Mouse (Mus musculus) adrenal gland, adult 18-20 months (tissue): ENCODE measurements around the gene Tbc1d22b. TPM values are rescaled to one million over a fixed set of nuclear protein-coding genes. Genes with fewer than 3 reads are reported as not detected.
"Not testable (repeated sequence)": the region's sequence is repeated elsewhere in the genome, so short reads cannot be mapped to it uniquely, and the experiment has no call there.

Source experiments
- DNase-seq, 2 experiments: peaks; one replicate each; pipeline ENCODE4 v3.0.0; 2021 to 2022; ENCODE audit warnings: low spot score in 2 of 2
- total RNA-seq, 2 experiments: library from RNA; stranded (reverse); gene quantifications; 1 replicate in 1 of 2; 2 replicates in 1 of 2; pipeline ENCODE4 v1.2.3; 2021

Tbc1d22b gene
- total RNA-seq, 2 experiments from 2014 or later: 25.4 to 30.2 TPM

DNA sequence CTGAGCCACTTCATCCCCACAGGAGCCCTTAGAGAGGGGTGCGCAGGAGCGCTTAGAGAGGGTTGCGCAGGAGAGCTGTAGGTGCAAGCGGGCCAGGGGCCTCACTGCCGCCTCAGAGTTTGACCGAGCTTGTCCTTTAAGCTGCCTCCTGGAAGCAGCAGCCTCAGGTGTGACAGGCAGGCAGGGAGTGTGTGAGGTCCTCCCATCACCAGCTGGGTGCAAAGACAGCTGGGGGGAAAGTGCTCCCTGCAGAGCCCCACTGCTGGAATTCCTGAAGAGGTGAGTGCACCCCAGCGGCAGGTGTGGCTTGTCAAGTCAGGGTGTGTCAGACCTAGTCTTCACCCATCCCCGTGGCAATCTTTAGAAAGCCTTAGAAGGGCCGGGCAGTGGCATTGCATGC is 37.3 kb downstream of the Tbc1d22b start:
- DNase-seq: no peak

DNA sequence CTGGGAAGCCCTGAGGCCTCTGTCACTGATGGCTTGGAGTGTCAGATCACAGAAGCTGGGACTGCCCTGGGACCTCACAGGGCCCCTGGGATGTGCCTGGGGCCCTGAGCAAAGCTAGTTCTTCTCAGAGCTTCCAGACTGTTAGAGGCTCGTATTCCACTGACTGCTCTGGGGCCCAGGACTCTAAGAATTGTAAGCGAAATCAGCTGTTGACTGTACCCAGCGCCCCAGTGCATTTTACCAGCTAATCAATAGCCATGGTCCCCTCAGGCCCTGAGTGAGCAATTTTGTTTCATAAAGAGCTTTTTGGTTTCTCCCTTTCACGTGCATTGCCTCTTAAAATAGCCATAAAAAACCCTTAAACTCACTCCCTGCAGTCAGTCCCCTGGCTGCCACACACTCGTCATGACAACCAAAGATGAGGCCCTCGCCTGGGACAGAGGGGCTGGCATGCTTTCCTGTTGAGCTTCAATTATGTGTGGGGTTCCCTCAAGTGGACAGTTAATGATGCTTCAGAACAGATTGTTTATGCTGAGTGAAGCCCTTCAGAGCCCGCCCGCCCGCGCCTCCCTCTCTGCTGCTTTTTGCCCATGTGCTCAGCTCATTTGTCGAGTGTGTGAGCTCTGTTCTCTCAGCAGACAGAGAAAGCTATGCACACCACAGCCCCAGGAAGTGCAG is 39.8 kb downstream of the Tbc1d22b start:
- no peak for DNase-seq

DNA sequence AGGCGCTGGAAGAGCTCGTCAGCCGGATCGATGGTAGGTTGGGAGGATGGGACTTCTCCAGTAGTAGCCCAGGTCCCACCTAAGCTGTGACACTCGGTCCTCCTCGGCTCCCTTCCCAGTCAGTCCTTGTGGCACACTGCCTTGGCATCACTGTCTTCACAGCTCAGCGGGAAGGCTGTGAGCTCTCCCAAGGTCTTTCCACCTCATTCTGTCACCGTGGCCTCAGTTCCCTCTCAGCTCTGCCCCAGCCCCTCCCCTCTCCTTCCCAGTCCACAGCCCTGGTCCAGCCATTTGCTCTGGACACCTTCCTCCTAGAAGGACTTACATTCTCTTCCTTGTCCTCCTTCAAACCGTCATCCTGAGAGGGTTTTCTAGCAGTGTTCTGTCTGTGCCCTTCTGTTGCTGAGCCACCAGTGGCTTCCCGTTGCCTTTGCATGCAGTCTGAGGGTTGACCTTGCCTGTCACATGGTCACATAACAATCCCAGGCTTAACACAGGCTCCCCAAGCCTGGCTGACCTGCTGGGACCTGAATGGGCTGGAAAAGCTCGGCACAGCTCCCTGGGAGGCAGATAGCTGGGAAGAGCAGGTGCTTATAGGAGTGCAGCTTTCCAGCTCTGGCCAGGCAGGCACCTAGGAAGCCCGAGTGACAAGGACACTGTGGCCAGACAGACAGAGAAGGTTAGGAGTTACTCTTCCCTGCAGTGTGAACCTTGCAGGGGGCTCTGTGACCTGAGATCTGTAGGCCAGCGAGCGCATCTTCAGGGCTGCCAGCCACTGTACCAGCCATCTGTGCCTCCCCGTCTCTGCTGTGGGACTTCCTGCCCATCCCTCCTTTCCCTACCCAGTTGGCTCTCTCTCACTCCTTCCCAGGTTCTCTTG is 46.5 kb downstream of the Tbc1d22b start:
- DNase-seq: no peak

- no peak for DNase-seq
Measured at GRCm38 (mm10) chr17:29596771-29597132, 47.2 kb downstream of the Tbc1d22b start.

- DNase-seq: no peak
Measured at GRCm38 (mm10) chr17:29599051-29599450, 49.5 kb downstream of the Tbc1d22b start.

DNA sequence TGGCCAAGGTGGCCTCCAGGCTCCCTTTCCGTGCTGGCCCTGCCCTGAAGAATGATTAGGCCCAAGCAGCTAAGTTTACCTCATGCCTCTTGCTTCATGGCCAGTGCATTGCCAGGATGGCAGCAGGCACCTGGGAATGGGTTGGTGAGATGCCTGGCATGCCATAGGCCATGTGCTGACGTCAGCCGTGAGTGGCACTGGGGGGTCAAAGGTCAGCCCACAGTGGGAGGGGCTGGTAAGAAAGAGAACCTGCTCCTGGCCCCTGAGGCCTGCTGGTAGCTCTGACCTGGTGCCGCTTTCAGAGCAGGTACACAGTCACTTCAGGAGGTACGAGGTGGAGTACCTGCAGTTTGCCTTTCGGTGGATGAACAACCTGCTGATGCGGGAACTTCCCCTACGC is 50.0 kb downstream of the Tbc1d22b start:
- no peak for DNase-seq

- DNase-seq: peak in 1 of 2 experiments; percentile 31
Measured at GRCm38 (mm10) chr17:29601391-29601790, 51.8 kb downstream of the Tbc1d22b start.

- DNase-seq: peak; percentile 82 to 88
Measured at GRCm38 (mm10) chr17:29603283-29603682, 53.7 kb downstream of the Tbc1d22b start.

- not testable (repeated sequence) for DNase-seq
Measured at GRCm38 (mm10) chr17:29613453-29613852, 63.9 kb downstream of the Tbc1d22b start.

DNA sequence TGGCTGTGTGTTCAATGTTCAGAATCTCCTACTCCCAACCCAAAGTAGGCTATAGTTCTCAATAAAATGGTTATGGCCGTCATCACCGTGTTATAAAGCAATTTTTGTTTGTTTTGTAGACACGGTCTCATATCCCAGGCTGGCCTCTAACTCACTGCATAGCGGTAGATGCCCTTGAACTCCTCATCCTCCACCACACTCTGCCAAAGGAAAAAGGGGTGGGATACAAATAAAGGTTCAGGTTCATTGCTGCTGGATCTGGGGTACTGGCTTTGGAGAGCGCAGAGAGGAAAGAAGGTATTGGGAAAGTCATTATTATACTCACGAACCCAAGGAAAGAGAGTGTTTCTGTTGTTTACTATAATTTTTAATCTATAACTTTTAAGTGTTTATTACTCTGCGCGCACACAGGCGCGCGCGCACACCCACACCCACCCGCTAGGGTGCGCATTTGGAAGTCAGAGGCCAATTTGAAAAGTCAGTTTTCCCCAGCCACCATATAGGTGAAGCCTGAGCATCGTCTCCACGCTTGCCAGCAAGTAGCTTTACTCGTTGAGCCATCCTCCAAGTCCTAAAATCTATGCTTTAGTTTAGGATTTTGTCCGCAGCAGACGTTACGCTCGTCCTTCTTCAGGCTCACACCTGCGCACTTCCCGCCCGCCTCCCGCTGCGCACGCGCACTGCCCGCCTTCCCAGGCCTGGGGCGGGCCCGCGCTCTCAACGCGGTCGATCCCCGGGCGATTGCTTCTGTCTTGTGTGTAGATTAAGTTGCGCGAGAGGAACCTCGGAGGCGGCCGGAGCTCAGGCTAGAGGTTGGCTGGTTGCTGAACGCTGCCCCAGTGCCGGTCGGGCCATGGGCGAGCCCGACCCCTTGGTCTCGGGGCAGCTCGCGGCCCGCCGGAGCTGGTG is 64.8 kb downstream of the Tbc1d22b start, which contains the start of the genes Rnf8 and Gm28043:
Gene Rnf8 (plus strand): TSS at position 676 of the 909 bp plus-strand sequence.
Gene Gm28043 (plus strand): TSS at position 762 of the 909 bp plus-strand sequence.
- peak; percentile 95 to 96 for DNase-seq

DNA sequence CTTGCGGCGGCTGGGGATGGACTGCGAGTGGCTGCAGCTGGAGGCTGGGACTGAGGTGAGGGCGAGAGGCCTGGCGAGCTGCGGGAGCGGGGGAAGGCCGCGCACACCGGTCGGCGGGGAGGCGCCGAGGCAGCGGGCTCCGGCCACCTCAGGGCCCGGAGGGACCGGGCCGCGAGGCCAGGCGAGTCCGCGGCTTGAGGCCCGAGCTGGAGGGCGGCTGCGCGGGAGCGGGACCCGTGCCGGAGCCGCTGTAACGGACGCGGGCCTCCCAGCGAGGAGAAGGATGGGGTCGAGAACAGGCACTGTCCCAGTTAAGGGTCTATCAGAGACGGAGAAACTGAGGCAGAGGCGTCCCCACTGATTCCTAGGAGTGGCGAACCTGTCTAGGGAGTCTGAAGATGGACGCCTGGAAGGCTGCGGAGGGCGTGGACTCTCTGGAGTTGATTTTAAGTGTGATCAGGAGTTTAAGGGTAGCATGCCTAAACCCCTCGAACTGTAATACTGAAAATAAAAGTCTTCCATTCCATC is 65.5 kb downstream of the Tbc1d22b start:
- no peak for DNase-seq

- peak in 1 of 2 experiments; percentile 22 for DNase-seq
Measured at GRCm38 (mm10) chr17:29615616-29616015, 66.0 kb downstream of the Tbc1d22b start.

DNA sequence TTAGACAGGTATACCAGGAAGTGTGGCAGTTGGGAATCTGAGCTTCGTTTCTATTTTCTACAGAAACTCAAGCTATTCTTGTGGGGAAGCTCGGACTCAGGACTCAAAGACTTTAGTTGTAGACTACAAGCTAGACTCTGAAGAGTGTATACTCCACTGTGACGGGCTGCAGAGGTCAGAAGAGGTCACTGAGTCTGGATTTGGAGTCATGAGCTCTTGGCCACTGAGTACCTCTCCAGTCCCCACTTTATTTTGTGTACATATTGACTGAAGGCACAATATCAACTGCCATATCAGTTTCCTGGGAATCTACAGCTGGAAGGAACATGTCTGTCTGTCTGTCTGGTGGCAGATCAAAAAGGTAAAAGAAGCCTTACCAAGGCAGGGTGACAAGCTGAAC is 69.6 kb downstream of the Tbc1d22b start:
- DNase-seq: no peak

DNA sequence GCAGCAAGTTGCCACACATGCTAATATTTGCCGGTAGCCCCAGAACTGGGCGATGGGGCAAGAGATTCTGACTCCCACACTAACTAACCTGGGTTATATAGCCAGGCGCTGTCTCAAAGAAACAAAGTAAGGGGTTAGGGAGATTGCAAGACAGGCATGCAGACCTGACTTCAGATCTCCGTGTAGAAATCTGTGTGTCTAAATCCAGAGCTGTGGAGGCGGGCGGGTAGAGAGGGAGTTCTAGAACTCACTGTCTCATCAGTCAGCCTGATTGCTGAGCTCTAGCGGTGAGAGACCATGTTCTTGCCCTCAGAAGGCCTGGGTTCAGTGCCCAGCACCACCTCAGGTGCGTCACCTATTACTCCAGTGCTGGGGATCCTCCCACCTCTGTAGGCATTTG is 73.9 kb downstream of the Tbc1d22b start:
- DNase-seq: no peak

DNA sequence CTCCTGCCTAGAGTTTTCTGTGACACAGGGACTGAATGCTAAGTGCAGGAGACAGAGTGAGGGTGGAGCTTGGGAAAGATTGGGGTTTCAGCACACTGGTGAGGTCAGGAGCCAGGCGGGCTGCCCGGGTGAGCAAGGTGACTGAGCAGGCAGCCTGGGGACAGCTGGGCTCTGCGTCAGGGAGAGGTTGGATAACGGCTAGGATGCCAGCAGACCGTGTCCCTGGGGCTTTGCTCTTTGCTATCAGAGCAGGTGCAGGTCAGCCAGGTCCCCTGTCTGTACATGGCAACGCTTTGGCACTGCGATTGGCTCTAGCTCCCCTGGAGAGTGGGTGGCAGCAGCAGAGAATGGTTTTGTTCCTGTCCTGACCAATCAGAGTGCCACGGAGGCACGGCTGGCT is 77.7 kb downstream of the Tbc1d22b start:
- DNase-seq: no peak

DNA sequence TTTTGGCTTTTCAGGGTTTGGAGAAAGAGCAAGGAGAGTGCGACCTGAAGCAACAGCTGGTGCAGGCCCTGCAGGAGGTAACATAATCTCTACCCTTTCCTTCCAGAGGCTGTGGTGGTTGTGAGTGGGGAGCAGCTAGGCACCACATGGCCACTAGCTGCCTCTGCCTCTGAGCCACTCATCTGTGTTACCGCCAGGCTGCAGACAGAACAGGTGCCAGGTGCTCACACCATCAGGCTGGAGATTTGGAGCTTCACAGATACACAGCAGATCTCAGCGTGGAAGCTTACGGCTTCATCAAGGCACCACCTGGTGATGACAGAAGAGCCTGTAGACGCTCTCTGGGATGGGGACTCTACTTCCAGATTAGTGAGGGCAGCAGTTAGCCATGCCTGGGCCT is 79.4 kb downstream of the Tbc1d22b start:
- no peak for DNase-seq

DNA sequence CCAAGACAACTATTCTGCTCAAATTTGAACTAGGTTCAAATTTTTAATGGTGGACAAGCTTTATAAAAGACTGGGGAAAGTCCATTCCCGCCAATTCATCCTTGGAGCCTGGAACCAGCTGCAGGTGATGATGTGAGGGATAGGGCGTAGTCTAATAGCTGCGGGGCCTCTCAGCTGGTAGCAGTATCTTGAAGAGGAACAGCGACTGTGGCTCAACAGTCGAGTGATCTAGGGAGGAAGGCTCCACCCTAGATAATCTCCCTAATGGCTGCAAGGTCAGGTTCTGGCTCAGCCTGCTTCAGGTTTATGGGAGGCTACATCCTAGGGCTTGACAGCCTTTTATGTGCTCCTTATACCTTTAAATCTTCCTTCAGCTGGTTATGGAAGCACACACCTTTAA is 80.0 kb downstream of the Tbc1d22b start:
- no peak for DNase-seq

- no peak for DNase-seq
Measured at GRCm38 (mm10) chr17:29632312-29632711, 82.7 kb downstream of the Tbc1d22b start.

DNA sequence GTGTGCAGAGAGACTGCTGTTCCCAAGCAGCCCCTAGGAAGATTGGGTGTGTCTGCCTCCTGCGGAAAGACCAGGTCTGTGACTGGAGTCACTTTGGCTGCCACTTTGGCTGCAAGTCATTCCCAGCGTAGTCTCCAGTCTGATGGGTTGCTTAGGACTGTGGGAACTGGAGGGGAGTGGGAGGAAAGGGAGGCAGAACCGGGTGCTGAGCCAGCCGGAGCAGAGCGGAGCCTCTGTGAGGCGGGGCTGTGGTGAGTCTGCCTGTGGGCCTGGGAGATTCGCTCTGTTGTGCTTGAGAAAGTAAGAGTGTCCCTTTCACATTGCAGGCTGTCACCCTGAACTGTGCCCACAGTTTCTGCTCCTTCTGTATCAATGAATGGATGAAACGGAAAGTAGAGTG is 85.9 kb downstream of the Tbc1d22b start:
- no peak for DNase-seq

- peak in 1 of 2 experiments; percentile 35 for DNase-seq
Measured at GRCm38 (mm10) chr17:29636118-29636517, 86.5 kb downstream of the Tbc1d22b start.

- no peak for DNase-seq
Measured at GRCm38 (mm10) chr17:29637377-29637776, 87.8 kb downstream of the Tbc1d22b start.
